Mouse (Mus musculus) G1E-ER4 (cell line): Measurements from ENCODE around the gene Gfy. TPM values are rescaled to one million over a fixed set of nuclear protein-coding genes. Genes with fewer than 3 reads are reported as not detected.

ENCODE experiments used
- GATA1 ChIP-seq: IDR thresholded peaks from one replicate; pipeline ENCODE4 v1.8.0; 2012; ENCODE audit warnings: low read length, inconsistent platforms
- polyA plus RNA-seq: library from polyadenylated mRNA; stranded (reverse); fragments of >175 nt; gene quantifications from 2 replicates; pipeline ENCODE4 v1.2.3, GENCODE M21; 2012

The Gfy gene
- polyA plus RNA-seq, 1 experiment, result not detected

DNA sequence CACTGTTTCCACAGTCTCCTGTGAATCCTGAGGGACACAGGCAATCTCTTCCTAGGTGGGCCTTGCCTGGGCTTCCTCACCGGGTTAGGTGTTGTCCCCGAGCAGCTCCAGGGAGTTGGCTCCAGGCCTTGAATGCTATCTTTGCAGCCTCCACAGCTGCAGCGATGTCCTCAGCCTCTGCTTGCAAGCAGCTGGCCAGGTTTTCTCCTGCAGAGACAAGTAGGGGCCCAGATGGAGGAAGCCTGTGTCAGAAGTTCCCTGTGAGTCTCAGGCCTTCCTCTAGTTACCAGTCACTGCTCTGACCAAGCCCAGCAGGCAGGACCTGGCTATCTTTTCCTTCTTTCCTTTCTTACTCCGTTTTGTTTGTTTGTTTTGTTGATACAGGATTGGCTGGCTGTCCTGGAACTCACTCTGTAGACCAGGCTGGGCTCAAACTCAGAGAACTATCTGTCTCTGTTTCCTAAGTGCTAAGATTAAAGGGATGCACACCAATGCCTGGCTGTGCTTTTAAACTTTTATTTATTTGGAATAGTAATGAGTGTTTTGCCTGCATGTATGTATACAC lies 30.8 kb downstream of the Gfy start:
- TF ChIP-seq GATA1, result no peak

DNA sequence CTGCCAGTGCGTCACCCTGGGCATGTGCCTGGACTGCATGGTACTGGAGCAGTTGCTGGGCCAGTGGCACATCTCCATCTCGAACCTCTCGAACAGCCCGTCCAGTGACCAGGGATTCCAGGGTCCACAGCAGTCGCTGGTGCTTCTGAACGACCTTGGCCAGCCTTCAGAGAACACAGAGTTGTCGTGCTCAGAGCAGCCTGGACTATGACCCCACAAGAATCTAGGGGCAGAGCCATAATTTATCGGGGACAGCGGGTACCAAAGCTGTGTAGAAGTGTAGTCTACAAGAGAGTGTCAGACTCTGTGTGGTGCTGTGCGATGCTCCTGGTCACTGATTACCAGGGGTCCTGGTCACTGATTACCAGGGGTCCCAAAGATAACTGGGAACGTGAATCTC lies 31.5 kb downstream of the Gfy start:
- no peak for TF ChIP-seq GATA1

DNA sequence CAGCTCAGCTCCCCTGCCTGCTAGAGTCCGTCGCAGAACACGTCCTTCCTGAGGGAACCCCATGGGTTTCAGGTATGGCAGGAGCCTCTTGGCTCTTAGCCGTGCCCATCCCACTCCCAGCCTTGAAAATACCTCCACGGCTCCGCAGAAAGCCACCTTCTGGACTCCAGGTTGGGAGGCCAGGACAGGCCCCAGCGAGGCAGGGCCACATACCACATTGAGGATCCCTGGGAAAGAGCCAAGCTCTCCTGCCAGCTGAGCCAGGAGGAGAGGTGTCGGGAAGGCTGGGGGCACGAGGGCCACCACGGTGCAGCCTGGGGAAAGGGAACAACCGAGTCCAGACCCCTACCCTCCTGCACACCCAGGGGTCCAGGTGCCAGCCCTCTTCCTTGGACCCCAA lies 32.1 kb downstream of the Gfy start:
- TF ChIP-seq GATA1, result no peak

DNA sequence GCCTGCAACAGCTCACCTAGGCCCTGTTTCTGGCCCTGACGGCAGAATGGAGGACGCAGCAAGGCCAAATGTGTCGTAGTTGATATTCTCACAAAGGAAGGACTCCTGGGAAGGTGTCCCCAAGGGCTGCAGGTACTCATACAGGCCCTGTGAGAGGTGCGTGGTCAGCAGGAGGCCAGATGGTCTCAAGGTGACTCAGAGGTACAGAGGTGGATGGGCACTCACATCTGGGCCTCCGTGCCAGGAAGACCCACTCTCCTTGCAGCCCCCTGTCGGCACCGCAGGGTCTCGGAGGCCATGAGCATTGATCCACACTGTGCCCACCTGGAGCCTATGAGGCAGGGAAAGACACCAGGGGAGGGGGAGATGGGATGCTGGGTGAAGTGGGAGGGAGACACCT lies 33.9 kb downstream of the Gfy start:
- no peak for TF ChIP-seq GATA1

DNA sequence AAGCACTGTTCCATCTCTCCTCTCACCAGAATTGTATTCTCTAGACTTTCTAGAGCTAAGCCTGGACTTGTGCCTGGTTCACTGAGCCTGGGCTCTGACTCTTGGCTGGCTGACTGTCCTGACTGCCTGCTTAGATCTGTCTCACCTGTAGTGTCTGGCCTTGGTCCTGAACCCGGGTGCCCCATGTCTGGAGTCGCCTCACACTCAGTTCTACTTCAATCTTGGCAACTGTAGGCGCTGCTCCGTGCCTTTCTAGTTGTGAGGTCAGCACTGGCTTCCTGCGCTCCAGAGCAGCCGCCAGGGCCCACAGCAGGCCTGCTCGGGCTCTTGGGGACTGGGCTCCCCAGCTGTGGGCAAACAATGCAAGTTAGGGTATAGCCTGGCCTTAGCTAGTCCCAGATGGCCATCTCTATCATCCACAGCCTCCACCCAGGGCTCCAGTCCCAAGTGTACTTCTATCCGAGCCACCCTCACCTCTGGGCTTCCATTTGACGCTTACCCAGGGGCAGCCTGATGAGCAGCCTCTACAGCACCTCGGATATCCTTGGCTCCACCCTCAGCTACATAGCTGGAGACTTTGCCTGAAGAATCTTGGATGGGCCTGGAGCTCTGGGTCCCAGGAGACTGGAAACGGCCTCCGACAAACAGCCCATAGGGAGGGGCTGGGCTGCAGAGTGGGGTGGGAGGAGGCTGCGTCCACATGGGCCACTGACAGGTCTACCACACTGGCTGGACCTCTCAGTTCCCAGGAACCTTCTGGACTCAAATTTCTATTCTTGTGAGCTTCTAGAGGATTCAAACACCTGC lies 34.8 kb downstream of the Gfy start:
- no peak for TF ChIP-seq GATA1

DNA sequence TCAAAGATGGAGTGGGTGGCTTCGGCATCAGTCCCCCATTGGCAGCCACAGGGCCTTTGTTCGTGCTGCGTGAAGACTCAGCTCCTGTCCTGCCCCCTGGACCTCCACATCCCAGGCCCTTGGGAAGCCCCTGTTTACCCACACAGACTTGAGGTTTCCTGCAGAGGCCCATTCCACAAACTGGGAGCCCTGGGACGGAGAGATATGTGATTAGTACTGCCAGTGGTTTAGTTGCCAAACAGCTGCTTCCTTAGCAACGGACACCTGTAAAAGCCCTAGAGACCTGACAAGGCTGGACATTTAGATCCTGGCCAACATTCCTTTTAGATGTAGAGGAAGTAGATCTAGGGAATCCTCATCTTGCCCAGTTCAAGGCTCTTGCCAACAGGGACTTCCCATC lies 37.5 kb downstream of the Gfy start:
- TF ChIP-seq GATA1, result no peak

DNA sequence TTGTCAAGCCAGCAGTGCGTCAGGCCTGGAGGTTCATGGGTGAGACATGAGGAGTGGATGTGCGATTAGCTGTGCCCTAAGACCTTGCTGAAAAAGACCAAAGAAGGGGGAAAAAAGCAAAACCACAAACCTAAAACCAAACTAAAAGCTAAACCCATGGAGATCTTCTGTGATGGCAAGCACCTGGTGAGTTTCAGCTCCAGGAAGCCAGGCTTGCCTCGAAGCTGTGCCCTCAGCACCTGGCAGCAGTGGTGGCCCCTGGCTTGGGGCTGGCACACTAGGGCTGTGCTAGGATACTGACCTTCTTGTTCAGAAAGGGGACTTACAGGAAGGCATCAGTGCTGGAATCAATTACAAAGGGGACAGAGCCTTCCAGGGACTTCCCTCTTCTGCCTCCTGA lies 38.0 kb downstream of the Gfy start:
- no peak for TF ChIP-seq GATA1

DNA sequence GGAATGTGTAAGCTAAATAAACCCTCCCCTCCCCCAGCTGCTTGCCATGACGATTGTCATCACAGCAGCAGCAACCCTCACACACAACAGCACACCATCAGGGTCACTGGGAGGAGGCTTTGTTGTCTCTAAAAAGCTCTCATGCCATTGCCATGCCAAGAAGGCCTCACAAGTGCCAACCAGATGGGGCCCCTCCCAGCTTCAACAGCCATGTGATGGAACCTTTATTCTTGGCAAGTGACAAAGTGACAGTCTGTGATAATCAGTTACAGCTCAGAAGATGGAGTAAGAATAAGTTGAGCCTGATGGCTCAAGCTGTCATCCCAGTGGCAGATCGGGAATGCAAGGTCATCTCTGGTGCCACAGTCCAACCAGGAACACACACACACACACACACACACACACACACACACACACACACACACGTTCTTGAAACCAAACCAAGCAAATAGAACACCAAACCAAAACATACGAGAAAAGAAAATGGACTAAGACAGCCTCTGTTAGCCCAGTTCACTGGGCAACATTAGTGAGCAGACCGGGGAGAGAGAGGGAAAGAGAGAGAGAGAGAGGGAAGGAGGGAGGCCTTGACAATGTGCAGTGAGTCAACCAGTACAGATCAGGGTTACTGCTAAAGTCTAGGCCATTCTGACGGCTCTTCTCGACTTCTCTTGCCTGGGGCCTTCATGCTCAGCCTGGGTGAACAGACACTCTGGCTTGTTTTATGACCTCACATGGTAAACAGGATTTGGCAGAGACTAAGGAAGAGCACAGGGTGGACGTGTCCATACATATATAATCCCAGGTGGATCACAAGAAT lies 39.3 kb downstream of the Gfy start:
- no peak for TF ChIP-seq GATA1

DNA sequence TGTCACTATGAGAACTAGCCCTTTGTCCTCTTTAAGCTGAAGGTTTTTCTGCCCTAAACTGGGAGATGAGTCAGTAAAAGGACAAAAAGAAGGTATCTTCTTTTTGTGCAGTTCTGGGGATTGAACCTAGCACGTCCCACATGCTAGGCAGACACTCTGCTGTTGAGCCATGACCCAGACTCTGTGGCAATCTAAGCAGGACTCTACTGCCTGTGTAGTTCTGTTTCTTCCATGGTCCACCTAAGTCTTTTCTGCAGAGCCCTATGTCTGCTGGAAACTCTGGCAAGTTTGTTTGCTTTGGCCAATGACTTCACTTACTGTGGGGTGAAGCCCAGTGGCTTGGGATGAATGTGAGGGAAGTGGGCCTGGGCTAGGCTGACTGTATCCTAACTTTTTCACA lies 41.0 kb downstream of the Gfy start:
- TF ChIP-seq GATA1, result no peak

DNA sequence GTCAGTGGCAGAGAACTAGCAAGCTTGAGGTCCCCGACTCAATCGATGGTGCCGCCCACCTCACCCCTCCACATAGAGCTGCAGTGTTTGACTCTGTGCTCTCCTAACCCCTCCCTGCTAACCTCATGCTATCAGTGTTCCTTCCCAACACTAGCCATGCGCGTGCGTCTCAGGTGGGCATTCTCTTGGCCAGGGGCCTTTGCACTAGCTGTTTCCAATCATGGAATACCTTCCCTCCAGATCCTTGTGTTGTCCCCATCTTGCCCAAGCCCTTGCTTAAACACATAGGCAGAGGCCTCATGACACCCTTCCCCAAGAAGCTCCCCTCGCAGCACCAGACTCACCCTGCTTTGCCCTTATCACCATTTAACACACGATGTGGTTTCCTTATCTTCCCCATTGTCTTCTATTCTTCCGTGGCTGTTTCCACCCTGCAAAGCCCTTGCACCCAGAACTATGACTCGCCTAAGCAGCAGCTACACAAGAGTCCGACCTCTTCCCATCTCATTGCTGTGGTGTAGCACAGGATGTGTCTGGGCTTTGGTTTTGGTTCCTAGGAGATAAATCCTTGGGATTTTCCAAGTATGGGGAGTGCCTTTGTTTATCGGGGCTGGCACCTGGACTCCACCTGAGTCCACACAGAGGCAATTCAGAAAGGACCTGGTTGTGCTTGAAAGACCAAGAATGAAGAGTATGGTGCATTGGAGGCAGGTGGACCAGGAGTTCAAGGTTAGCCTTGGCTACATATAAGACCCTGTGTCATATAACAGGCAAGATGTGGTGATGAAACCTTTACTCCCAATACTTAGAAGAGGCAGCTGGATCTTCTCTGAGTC lies 42.0 kb downstream of the Gfy start:
- peak; percentile 97 for TF ChIP-seq GATA1

DNA sequence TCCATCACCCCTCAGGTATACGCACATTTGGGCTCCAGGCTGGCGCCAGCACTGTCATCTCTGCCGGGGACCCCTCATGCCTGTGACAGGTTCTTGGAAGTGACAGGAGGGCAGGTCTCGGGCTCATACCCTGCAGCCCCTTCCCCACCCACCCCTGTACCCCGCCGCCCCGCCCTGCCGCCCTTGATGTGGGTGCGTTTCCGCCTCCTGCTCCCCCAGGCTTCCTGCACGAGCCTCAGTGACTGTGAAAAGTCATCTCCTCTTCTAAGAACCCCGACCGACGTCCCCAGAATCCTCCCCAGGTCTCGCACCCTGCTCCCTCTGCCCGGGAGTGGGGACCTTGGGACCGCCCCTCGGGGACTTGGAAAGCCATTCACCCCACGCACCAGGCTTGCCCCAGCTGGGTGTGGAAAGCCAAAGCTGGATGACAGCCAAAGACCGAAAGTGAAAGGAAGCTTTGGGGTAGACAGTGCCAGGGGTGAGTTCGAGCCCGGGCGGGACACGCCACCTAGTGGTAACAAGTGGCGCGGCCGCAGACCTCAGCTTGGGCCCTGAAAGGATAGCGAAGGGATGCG lies 43.3 kb downstream of the Gfy start, which contains the start of the genes Gm45713 and Flt3l:
Gene Gm45713 (minus strand): TSS at position 239 of the 575 bp plus-strand sequence.
Gene Flt3l (minus strand): TSS at position 440 of the 575 bp plus-strand sequence.
- TF ChIP-seq GATA1, result no peak

DNA sequence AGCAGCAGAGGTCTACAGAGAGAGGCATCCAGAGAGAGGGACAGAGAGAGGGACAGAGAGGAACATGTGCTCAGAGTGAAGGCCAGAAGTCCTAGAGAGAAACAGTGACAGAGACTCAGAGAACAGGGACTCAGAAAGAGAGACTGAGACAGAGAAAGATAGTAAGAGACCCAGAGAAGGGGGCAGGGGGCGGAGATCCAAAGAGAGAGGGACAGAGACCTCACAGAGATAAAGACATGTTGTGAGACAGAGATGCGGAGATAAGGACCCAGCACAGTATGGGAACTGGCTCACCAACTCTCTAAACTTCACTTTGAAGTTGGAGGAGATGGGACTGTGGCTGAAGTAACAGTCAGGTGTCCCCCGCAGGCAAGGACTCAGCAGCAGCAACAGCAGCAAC lies 44.0 kb downstream of the Gfy start:
- TF ChIP-seq GATA1, result peak; percentile 81

DNA sequence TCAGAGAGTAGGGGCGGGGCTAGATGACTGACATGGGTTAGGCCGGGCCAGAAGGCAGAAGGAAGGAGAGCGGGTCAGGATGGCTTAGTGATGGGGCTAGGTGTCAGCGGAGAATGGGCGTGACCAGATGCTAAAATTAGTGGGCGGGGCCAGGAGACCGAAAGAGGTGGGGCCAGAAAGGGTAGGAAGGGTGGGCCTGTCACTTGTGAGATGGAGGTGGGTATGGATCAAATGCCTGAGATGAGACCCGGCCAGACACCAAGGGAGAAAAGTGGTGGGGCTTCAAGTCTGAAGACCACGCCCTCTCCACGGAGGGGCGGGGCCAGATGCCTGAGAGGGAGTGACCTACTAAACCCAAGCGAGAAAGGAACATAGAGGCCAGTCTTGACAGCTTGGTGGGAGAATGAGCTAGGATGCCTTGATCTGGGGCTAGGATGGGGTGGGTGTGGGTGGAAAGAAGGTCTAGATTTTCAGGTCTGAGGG lies 44.8 kb downstream of the Gfy start:
- no peak for TF ChIP-seq GATA1

DNA sequence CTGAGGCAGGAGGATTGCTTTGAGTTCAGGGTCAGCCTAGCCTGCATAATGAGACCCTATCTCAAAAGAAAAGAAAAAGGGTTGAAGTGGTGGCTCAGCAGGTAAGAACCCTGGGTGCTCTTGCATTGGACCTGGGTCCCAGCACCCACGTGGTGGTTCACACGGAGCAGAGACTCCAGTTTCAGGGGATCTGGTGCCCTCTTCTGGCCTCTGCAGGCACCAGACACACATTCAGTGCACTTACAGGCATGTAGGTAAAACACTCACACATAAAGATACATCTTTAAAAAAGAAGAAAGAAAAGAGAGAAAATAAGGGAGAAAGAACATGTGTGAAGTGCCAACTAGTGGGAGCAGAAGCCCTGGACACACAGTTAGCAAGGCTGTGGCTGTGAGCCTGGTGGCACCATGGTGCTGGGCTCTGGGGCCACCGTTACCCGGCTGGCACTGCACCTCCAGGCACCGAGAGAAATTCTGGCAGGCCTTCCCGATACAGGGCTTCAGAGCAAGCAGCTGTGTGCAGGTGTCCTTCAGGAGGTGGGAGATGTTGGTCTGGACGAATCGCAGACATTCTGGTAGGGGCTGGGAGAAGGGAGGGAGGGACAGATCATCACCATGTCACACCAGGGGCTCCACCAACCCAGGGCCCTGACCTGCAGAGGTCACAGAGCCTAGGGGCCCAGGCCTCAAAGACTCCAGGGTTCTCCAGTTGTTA lies 45.8 kb downstream of the Gfy start:
- no peak for TF ChIP-seq GATA1

DNA sequence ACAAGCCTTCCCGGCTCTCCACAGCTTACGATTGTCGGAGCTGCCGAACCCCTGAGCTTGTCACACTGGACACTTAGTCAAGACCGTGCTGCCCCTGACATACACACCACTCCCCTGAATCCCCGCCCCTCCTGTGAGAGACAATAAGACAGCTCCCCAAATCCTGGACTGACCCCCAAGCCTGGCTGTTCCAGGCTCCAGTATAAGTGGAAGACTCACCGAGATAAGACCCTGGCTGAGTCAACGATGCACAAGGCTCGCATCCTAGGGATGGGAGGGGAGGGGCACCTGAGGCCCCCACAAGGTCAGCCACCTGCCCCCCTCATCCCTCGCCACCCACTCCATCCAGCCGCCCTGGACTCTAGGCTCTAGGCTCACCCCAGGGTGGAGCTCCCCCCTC lies 47.5 kb downstream of the Gfy start:
- no peak for TF ChIP-seq GATA1
